ENCODE assay signal across 14 mouse cellular contexts in the genomic region with DNA sequence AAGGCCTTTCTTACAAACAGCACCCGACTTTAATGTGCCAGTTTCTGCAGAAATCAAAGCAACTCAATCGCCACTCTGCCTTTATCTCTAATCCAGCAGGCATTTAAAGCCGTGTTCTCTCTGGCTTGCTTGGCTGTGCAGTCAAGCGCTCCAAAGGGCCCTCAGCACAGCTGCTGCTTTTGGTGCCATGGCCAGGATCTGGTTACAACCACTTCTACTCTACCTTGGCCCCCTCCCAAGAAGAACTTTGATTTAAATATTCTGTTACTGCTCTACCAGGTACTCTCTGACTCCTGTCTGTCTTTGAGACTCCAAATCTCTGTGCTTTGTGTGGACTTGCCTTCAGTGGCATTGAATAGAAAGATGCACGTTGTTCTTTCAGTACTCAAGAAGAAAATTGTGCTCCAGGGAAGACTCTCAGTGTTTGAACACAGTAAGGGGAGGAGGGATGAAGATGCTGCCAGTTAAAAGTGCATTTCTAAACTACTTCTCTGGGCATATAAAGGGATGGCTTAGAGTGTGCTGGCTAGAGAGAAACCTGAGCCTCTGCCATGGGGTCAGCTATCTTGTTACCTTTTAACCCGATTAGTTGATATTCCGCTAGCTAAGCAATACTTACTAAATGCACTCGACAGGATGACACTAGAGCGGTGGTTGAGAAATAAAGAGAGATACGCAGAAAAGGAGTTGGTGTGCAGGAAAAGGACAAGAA.
DNase-seq lines count a peak whose midpoint lies in the region; ATAC-seq and TF ChIP-seq lines count a peak whose summit lies in the region.
"Had no signal": no experiment of that assay in that cellular context is flagged by ENCODE, and none has a peak within 500 bp of the region (broad histone marks: within the 10 kb centered on the region; RNA-seq: fewer than 3 reads in every experiment).

No protein-coding gene starts in this region.

- no peak for TF ChIP-seq POLR2A in heart, adult 2 months (IDR thresholded peaks at IDR 0.05; ENCODE audit: insufficient read depth, low read depth, low read length)

- no peak for TF ChIP-seq CTCF in heart, adult 2 months (IDR thresholded peaks at IDR 0.05)

- H3K4me2 ChIP-seq in forebrain, embryonic 15.5 days (replicated peaks) = no peak overlapping the region
- H3K4me2 ChIP-seq: liver, embryonic 12.5 days had no signal

- H3K9me3 ChIP-seq in forebrain, embryonic 15.5 days = no peaks in the 10 kb centered on the region

- no peaks in the 10 kb centered on the region for H3K27me3 ChIP-seq in heart, adult 2 months (ENCODE audit: control insufficient read depth, insufficient read depth, low read length)
- H3K27me3 ChIP-seq in forebrain, embryonic 15.5 days = no peaks in the 10 kb centered on the region
- H3K27me3 ChIP-seq: liver, embryonic 12.5 days had no signal

- H3K9ac ChIP-seq in heart, adult 2 months (ENCODE audit: low read depth, low read length) = no peak overlapping the region
- no peak overlapping the region for H3K9ac ChIP-seq in forebrain, embryonic 15.5 days (replicated peaks)
- H3K9ac ChIP-seq: liver, embryonic 12.5 days had no signal

- WGBS in heart, adult 2 months = 72% methylated on average over 10 of the region's 10 CpGs
- 63% methylated on average over 10 of the region's 10 CpGs for WGBS in forebrain, embryonic 15.5 days

- no peak overlapping the region for H3K27ac ChIP-seq in heart, adult 2 months
- no peak overlapping the region for H3K27ac ChIP-seq in forebrain, embryonic 15.5 days (replicated peaks)
- H3K27ac ChIP-seq: liver, embryonic 12.5 days had no signal

- intact Hi-C loops in gastrocnemius, postnatal 14 days (cut with DNase I; ENCODE audit: low total_unique reads) = no loop called here
- intact Hi-C loops in heart, adult 2 months (cut with DNase I) = no loop called here

- DNase-seq in gastrocnemius, adult 18-20 months (ENCODE audit: low spot score) = peak; percentile 68
- DNase-seq in gastrocnemius, postnatal 4 days (ENCODE audit: low spot score in 2 of 2) = no peak
- DNase-seq in NIH3T3 (ENCODE audit: low read depth) = peak; percentile 36
- DNase-seq in gastrocnemius, postnatal 14 days = peak; percentile 57
- peak; percentile 52 for DNase-seq in kidney, postnatal 14 days
- DNase-seq in ovary, postnatal 36 days (ENCODE audit: low spot score) = no peak
- no peak for DNase-seq in heart, adult 2 months
- DNase-seq: B cell, adult 2 months; cerebellum, adult 9-10 months; layer of hippocampus, postnatal 36 days had no signal

- no peak overlapping the region for H3K4me3 ChIP-seq in heart, adult 2 months
- H3K4me3 ChIP-seq in forebrain, embryonic 15.5 days = no peak overlapping the region
- H3K4me3 ChIP-seq: liver, embryonic 12.5 days had no signal

- no peaks in the 10 kb centered on the region for H3K79me2 ChIP-seq in heart, adult 2 months (replicated peaks; ENCODE audit: control insufficient read depth, insufficient read depth, low read length)

- no peak for TF ChIP-seq EP300 in heart, adult 2 months (IDR thresholded peaks at IDR 0.05; ENCODE audit: insufficient read depth, low read depth, low read length)

- no peaks in the 10 kb centered on the region for H3K4me1 ChIP-seq in heart, adult 2 months (ENCODE audit: control insufficient read depth, insufficient read depth, low read length)
- no peaks in the 10 kb centered on the region for H3K4me1 ChIP-seq in forebrain, embryonic 15.5 days
- H3K4me1 ChIP-seq: liver, embryonic 12.5 days had no signal

- no peaks in the 10 kb centered on the region for H3K36me3 ChIP-seq in heart, adult 2 months (ENCODE audit: control insufficient read depth, insufficient read depth, low read length)
- H3K36me3 ChIP-seq in forebrain, embryonic 15.5 days = no peaks in the 10 kb centered on the region
- H3K36me3 ChIP-seq: liver, embryonic 12.5 days had no signal

- ATAC-seq in forebrain, embryonic 15.5 days (replicated peaks) = no peak
- ATAC-seq: activated CD4-positive, CD25-positive, alpha-beta regulatory T cell, adult 4 months; inflammation-experienced regulatory T-cells, adult 6 months; liver, embryonic 12.5 days had no signal

Comparison
In these comparisons a context has a peak if more than half of its experiments do, and no peak if none do; other contexts are left out.
1. DNase-seq: peak in gastrocnemius, adult 18-20 months (single experiment), NIH3T3 (single experiment), gastrocnemius, postnatal 14 days (single experiment) and kidney, postnatal 14 days (single experiment); none in gastrocnemius, postnatal 4 days (0 of 2), ovary, postnatal 36 days (single experiment) and heart, adult 2 months (0 of 2).